Mouse (Mus musculus) brain, embryonic 14.5 days (tissue): ENCODE data around the gene Cdh1.

Experiments used
- CTCF ChIP-seq: fragments of 200-500 bp; IDR thresholded peaks from 2 replicates; pipeline ENCODE4 v1.5.1; 2012; ENCODE audit warnings: inconsistent platforms, mild to moderate bottlenecking, moderate library complexity, borderline replicate concordance; ENCODE audit not compliant: insufficient read depth, insufficient read length; ENCODE audit errors: extremely low read depth
- POLR2A ChIP-seq: fragments of 200-500 bp; IDR thresholded peaks from 2 replicates; pipeline ENCODE4 v1.6.1; 2012; ENCODE audit warnings: mild to moderate bottlenecking, inconsistent platforms, borderline replicate concordance; ENCODE audit not compliant: poor library complexity, insufficient read depth, insufficient read length, severe bottlenecking; ENCODE audit errors: extremely low read depth

- TF ChIP-seq POLR2A (no peak), CTCF (no peak)
Measured at GRCm38 (mm10) chr8:106710002-106710401, 106.9 kb downstream of the Cdh1 start.
